Mouse (Mus musculus) A20 (cell line): ENCODE measurements around the gene AW146154.
"Not testable (repeated sequence)": the region's sequence is repeated elsewhere in the genome, so short reads cannot be mapped to it uniquely, and the experiment has no call there.

Experiments
- DNase-seq: peaks from one replicate; pipeline ENCODE4 v3.0.0-alpha.2; 2011; ENCODE audit warnings: low read depth, low spot score

AW146154 gene

GRCm38 (mm10) chr7:41499389-41500049 lies at the start of gene AW146154, which contains the start of gene Gm20449:
AW146154 (minus strand) TSS chr7:41499890.
Gm20449 (minus strand) TSS chr7:41499417.
- DNase-seq, result peak; percentile 93

- DNase-seq, result no peak
Observed at GRCm38 (mm10) chr7:41512672-41513071, 13.0 kb upstream of the AW146154 start.

- DNase-seq, result no peak
Observed at GRCm38 (mm10) chr7:41512207-41512606, 12.5 kb upstream of the AW146154 start.

GRCm38 (mm10) chr7:41502402-41502801 lies 2.7 kb upstream of the AW146154 start:
- DNase-seq, result peak; percentile 24

GRCm38 (mm10) chr7:41500151-41500934 lies 653 bp upstream of the AW146154 start:
- DNase-seq, result peak; percentile 80

GRCm38 (mm10) chr7:41499018-41499388 lies 687 bp downstream of the AW146154 start:
- DNase-seq, result not testable (repeated sequence)

GRCm38 (mm10) chr7:41498464-41498863 lies 1.2 kb downstream of the AW146154 start:
- DNase-seq, result not testable (repeated sequence)

- DNase-seq, result no peak
Observed at GRCm38 (mm10) chr7:41497871-41498270, 1.8 kb downstream of the AW146154 start.

- no peak for DNase-seq
Observed at GRCm38 (mm10) chr7:41451864-41452263, 47.8 kb downstream of the AW146154 start.

- not testable (repeated sequence) for DNase-seq
Observed at GRCm38 (mm10) chr7:41448596-41448995, 51.1 kb downstream of the AW146154 start, which contains the start of gene Vmn2r57. Vmn2r57 (minus strand) TSS chr7:41448696.
